Mouse (Mus musculus) MN1 (cell line): ENCODE data around the gene Usp29.
A peak's percentile ranks its signal among the peaks of the same experiment; 100 is the strongest.
"Not testable (repeated sequence)": the region's sequence is repeated elsewhere in the genome, so short reads cannot be mapped to it uniquely, and the experiment has no call there.

Experiments
- DNase-seq: peaks from one replicate; pipeline ENCODE4 v3.0.0-alpha.2; 2016; ENCODE audit warnings: low spot score

Usp29 gene

GRCm38 (mm10) chr7:6874448-6874847, 144.1 kb downstream of the Usp29 start:
- no peak for DNase-seq

- DNase-seq: no peak
These were observed 147.8 kb downstream of the Usp29 start for GRCm38 (mm10) chr7:6878202-6878601.

- not testable (repeated sequence) for DNase-seq
These were observed 148.5 kb downstream of the Usp29 start for GRCm38 (mm10) chr7:6878849-6879248.

GRCm38 (mm10) chr7:6879512-6880164, 149.3 kb downstream of the Usp29 start:
- no peak for DNase-seq

GRCm38 (mm10) chr7:6880918-6881317, 150.5 kb downstream of the Usp29 start:
- DNase-seq: not testable (repeated sequence)

GRCm38 (mm10) chr7:6881473-6882046, 151.2 kb downstream of the Usp29 start:
- no peak for DNase-seq

GRCm38 (mm10) chr7:6883376-6884147, 153.2 kb downstream of the Usp29 start:
- DNase-seq: no peak

GRCm38 (mm10) chr7:6885416-6885815, 155.0 kb downstream of the Usp29 start:
- DNase-seq: no peak

GRCm38 (mm10) chr7:6886896-6887295, 156.5 kb downstream of the Usp29 start:
- DNase-seq: no peak

GRCm38 (mm10) chr7:6889871-6890270, 159.5 kb downstream of the Usp29 start:
- no peak for DNase-seq

GRCm38 (mm10) chr7:6891206-6891605, 160.8 kb downstream of the Usp29 start:
- no peak for DNase-seq

GRCm38 (mm10) chr7:6897021-6897420, 166.6 kb downstream of the Usp29 start:
- not testable (repeated sequence) for DNase-seq

- no peak for DNase-seq
These were observed 170.3 kb downstream of the Usp29 start for GRCm38 (mm10) chr7:6900672-6901071.

GRCm38 (mm10) chr7:6903489-6903888, 173.1 kb downstream of the Usp29 start:
- DNase-seq: no peak

- DNase-seq: no peak
These were observed 180.1 kb downstream of the Usp29 start for GRCm38 (mm10) chr7:6910527-6910926.

GRCm38 (mm10) chr7:6911731-6912130, 181.4 kb downstream of the Usp29 start:
- no peak for DNase-seq

- no peak for DNase-seq
These were observed 183.3 kb downstream of the Usp29 start for GRCm38 (mm10) chr7:6913439-6914380.

GRCm38 (mm10) chr7:6917126-6917525, 186.7 kb downstream of the Usp29 start:
- DNase-seq: no peak

GRCm38 (mm10) chr7:6918267-6918666, 187.9 kb downstream of the Usp29 start:
- peak; percentile 80 for DNase-seq

GRCm38 (mm10) chr7:6919131-6919870, 188.9 kb downstream of the Usp29 start:
- DNase-seq: peak; percentile 45

GRCm38 (mm10) chr7:6923515-6923914, 193.1 kb downstream of the Usp29 start:
- no peak for DNase-seq
